Mouse (Mus musculus) thymus, postnatal 36 days (tissue): ENCODE data around the gene Kcna5.

Experiments used
- DNase-seq, 2 experiments: peaks; one replicate each; pipeline ENCODE4 v3.0.0; 2022; ENCODE audit warnings: mixed read lengths in 2 of 2

Gene Kcna5

GRCm38 (mm10) chr6:126535911-126536270 lies 679 bp upstream of the Kcna5 start:
- no peak for DNase-seq

- DNase-seq: no peak
Observed at GRCm38 (mm10) chr6:126534531-126535207, 543 bp downstream of the Kcna5 start.

GRCm38 (mm10) chr6:126531306-126531705 lies 3.9 kb downstream of the Kcna5 start:
- DNase-seq: no peak

GRCm38 (mm10) chr6:126530019-126530418 lies 5.2 kb downstream of the Kcna5 start:
- DNase-seq: no peak

GRCm38 (mm10) chr6:126514720-126515119 lies 20.5 kb downstream of the Kcna5 start:
- no peak for DNase-seq

GRCm38 (mm10) chr6:126513714-126514248 lies 21.4 kb downstream of the Kcna5 start:
- DNase-seq: no peak

- no peak for DNase-seq
Observed at GRCm38 (mm10) chr6:126513154-126513553, 22.1 kb downstream of the Kcna5 start.

GRCm38 (mm10) chr6:126508671-126509070 lies 26.5 kb downstream of the Kcna5 start:
- DNase-seq: no peak

- DNase-seq: peak in 1 of 2 experiments; percentile 2
Observed at GRCm38 (mm10) chr6:126503920-126504319, 31.3 kb downstream of the Kcna5 start.

GRCm38 (mm10) chr6:126502691-126503301 lies 32.4 kb downstream of the Kcna5 start:
- no peak for DNase-seq

- no peak for DNase-seq
Observed at GRCm38 (mm10) chr6:126500985-126501384, 34.2 kb downstream of the Kcna5 start.

- DNase-seq: peak; percentile 33 to 37
Observed at GRCm38 (mm10) chr6:126500088-126500487, 35.1 kb downstream of the Kcna5 start.

GRCm38 (mm10) chr6:126497878-126498277 lies 37.3 kb downstream of the Kcna5 start:
- no peak for DNase-seq

GRCm38 (mm10) chr6:126497173-126497839 lies 37.9 kb downstream of the Kcna5 start:
- no peak for DNase-seq

GRCm38 (mm10) chr6:126487136-126487535 lies 48.1 kb downstream of the Kcna5 start:
- no peak for DNase-seq

- DNase-seq: no peak
Observed at GRCm38 (mm10) chr6:126484887-126485286, 50.3 kb downstream of the Kcna5 start.

- DNase-seq: no peak
Observed at GRCm38 (mm10) chr6:126483264-126483867, 51.8 kb downstream of the Kcna5 start.
